14 mouse cellular contexts compared by ENCODE assay signal in the genomic region with DNA sequence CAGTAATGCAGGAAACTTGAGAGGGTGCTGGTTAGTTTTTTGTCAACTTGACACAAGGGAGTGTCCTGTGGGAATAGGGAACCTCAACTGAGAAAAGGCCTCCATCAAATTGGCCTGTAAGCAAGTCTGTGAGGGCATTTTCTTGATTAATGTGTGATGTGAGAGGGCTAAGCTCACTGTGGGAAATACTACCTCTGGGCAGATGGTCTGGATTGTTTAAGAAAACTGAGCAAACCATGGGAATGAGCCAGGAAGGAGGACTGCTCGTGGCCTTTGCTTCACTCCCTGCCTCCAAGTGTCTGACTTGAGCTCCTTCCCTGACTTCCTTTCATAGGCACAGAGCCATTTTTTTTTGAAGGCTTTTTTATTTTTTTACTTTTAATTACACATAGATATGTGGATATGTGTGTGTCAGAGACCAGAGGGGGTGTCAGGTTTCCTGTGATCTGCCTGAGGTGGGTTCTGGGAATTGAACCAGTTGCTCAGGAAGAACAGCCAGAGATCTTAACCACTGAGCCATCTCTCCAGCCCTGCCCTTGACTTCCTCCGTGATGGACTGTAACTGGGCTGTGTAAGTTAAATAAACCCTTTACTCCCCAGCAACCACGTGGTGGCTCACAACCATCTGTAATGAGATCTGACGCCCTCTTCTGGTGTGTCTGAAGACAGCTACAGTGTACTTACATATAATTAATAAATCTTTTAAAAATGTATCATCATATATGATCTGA. TPM values are rescaled to one million over a fixed set of nuclear protein-coding genes. Genes with fewer than 3 reads are reported as not detected.
DNase-seq lines count a peak whose midpoint lies in the region; ATAC-seq and TF ChIP-seq lines count a peak whose summit lies in the region.
"Had no signal": no experiment of that assay in that cellular context is flagged by ENCODE, and none has a peak within 500 bp of the region (broad histone marks: within the 10 kb centered on the region; RNA-seq: fewer than 3 reads in every experiment).

No protein-coding gene starts in this region.

- DNase-seq in heart, postnatal 10 days: no peak
- DNase-seq in lung, postnatal 4 days: no peak
- no peak for DNase-seq in stomach, postnatal 0 days (ENCODE audit: low spot score)
- no peak for DNase-seq in thymus, adult 2 months
- DNase-seq: cerebellum, postnatal 25 days; gastrocnemius, postnatal 36 days; left cerebral cortex, postnatal 4 days; thymus, postnatal 4 days had no signal

- intact Hi-C loops in heart, postnatal 10 days (cut with DNase I): no loop called here

- no peaks in the 10 kb centered on the region for H3K36me3 ChIP-seq in heart, embryonic 15.5 days
- no peaks in the 10 kb centered on the region for H3K36me3 ChIP-seq in lung, embryonic 16.5 days (ENCODE audit: control insufficient read depth, insufficient read depth, low read length)
- H3K36me3 ChIP-seq in stomach, postnatal 0 days (ENCODE audit: control insufficient read depth, insufficient read depth, low read length): no peaks in the 10 kb centered on the region
- no peaks in the 10 kb centered on the region for H3K36me3 ChIP-seq in thymus, adult 2 months (ENCODE audit: control insufficient read depth, insufficient read depth, low read length)

- no peak for TF ChIP-seq EP300 in stomach, postnatal 0 days (optimal IDR thresholded peaks at IDR 0.05)

- no peak for ATAC-seq in heart, embryonic 15.5 days (replicated peaks; ENCODE audit: insufficient number of reproducible peaks, insufficient read depth, low FRiP score, low read depth)
- ATAC-seq in lung, embryonic 16.5 days (ENCODE audit: low read depth): 0 out of 2 replicates have a peak, but pooled peaks have one; percentile 17
- 0 out of 2 replicates have a peak, but pooled peaks have one; percentile 8 for ATAC-seq in stomach, postnatal 0 days (ENCODE audit: low FRiP score, low TSS enrichment)
- ATAC-seq: forebrain, embryonic 13.5 days; inflammation-experienced regulatory T-cells, adult 6 months had no signal

- no peak for TF ChIP-seq CTCF in embryonic fibroblast, embryonic 13.5 days (IDR thresholded peaks at IDR 0.05; ENCODE audit: borderline replicate concordance, insufficient read depth, low read length)
- no peak; the same call in 1 of the 2 replicates for TF ChIP-seq CTCF in stomach, postnatal 0 days (IDR thresholded peaks at IDR 0.05; ENCODE audit: low read depth)
- no peak for TF ChIP-seq CTCF in thymus, adult 2 months (IDR thresholded peaks at IDR 0.05; ENCODE audit: borderline replicate concordance, control insufficient read depth, extremely low read depth, insufficient read depth, low read length, poor library complexity)

- no peaks in the 10 kb centered on the region for H3K27me3 ChIP-seq in heart, embryonic 15.5 days
- H3K27me3 ChIP-seq in lung, embryonic 16.5 days (ENCODE audit: control insufficient read depth, insufficient read depth, low read depth, low read length): no peaks in the 10 kb centered on the region
- no peaks in the 10 kb centered on the region for H3K27me3 ChIP-seq in stomach, postnatal 0 days (ENCODE audit: control insufficient read depth, insufficient read depth, low read length)
- no peaks in the 10 kb centered on the region for H3K27me3 ChIP-seq in thymus, adult 2 months (ENCODE audit: control insufficient read depth, insufficient read depth, low read length)
- H3K27me3 ChIP-seq: forebrain, embryonic 13.5 days had no signal

- H3K9me3 ChIP-seq in heart, embryonic 15.5 days (replicated peaks): no peaks in the 10 kb centered on the region
- 0 out of 2 replicates have a peak, but pooled peaks cover 3% of the 10 kb centered on the region for H3K9me3 ChIP-seq in lung, embryonic 16.5 days (ENCODE audit: control insufficient read depth, low read length)
- no peaks in the 10 kb centered on the region for H3K9me3 ChIP-seq in stomach, postnatal 0 days (ENCODE audit: control insufficient read depth, low read length)

- TF ChIP-seq POLR2A in embryonic fibroblast, embryonic 13.5 days (IDR thresholded peaks at IDR 0.05; ENCODE audit: low read depth, low read length): no peak; the same call in 1 of the 2 replicates
- TF ChIP-seq POLR2A in thymus, adult 2 months (IDR thresholded peaks at IDR 0.05; ENCODE audit: control insufficient read depth, extremely low read depth, insufficient read depth, low read length, poor library complexity): no peak

- H3K4me3 ChIP-seq in heart, embryonic 15.5 days: no peak overlapping the region
- H3K4me3 ChIP-seq in lung, embryonic 16.5 days (ENCODE audit: low read length): no peak overlapping the region
- no peak overlapping the region for H3K4me3 ChIP-seq in embryonic fibroblast, embryonic 13.5 days (ENCODE audit: insufficient read depth, low read length)
- H3K4me3 ChIP-seq in stomach, postnatal 0 days (ENCODE audit: low read depth, low read length): no peak overlapping the region
- no peak overlapping the region for H3K4me3 ChIP-seq in thymus, adult 2 months (ENCODE audit: control insufficient read depth, insufficient read depth, low read length)
- H3K4me3 ChIP-seq: forebrain, embryonic 13.5 days had no signal

- peaks cover 29% of the 10 kb centered on the region for H3K4me1 ChIP-seq in heart, embryonic 15.5 days (replicated peaks)
- H3K4me1 ChIP-seq in lung, embryonic 16.5 days (replicated peaks; ENCODE audit: control insufficient read depth, insufficient read depth, low read length): peaks cover 32% of the 10 kb centered on the region
- H3K4me1 ChIP-seq in embryonic fibroblast, embryonic 13.5 days (ENCODE audit: control insufficient read depth, insufficient read depth, low read length): peaks cover 13% of the 10 kb centered on the region
- H3K4me1 ChIP-seq in stomach, postnatal 0 days (replicated peaks; ENCODE audit: control insufficient read depth, insufficient read depth): no peaks in the 10 kb centered on the region
- H3K4me1 ChIP-seq in thymus, adult 2 months (replicated peaks; ENCODE audit: control insufficient read depth, insufficient read depth, low read length): no peaks in the 10 kb centered on the region; the same call in 1 of the 2 replicates

- no peak overlapping the region for H3K4me2 ChIP-seq in heart, embryonic 15.5 days
- no peak overlapping the region for H3K4me2 ChIP-seq in lung, embryonic 16.5 days (ENCODE audit: low read depth, low read length)
- H3K4me2 ChIP-seq in stomach, postnatal 0 days (replicated peaks; ENCODE audit: low read depth): no peak overlapping the region
- H3K4me2 ChIP-seq: forebrain, embryonic 13.5 days had no signal

- H3K9ac ChIP-seq in heart, embryonic 15.5 days: no peak overlapping the region
- H3K9ac ChIP-seq in lung, embryonic 16.5 days (ENCODE audit: low read length): no peak overlapping the region
- no peak overlapping the region for H3K9ac ChIP-seq in stomach, postnatal 0 days (ENCODE audit: low read length)
- H3K9ac ChIP-seq: forebrain, embryonic 13.5 days had no signal

- 59% methylated on average over 4 of the region's 4 CpGs for WGBS in heart, embryonic 15.5 days
- WGBS in lung, embryonic 16.5 days: 23% methylated on average over 4 of the region's 4 CpGs
- 28% methylated on average over 4 of the region's 4 CpGs for WGBS in stomach, postnatal 0 days
- 60% methylated on average over 4 of the region's 4 CpGs for WGBS in thymus, adult 2 months

- H3K27ac ChIP-seq in heart, embryonic 15.5 days: peak overlapping the region; percentile 6; the same call in 1 of the 2 replicates
- peak overlapping the region; percentile 74 for H3K27ac ChIP-seq in lung, embryonic 16.5 days (ENCODE audit: low read length)
- H3K27ac ChIP-seq in embryonic fibroblast, embryonic 13.5 days (ENCODE audit: insufficient read depth, low read length): peak overlapping the region; percentile 51; the same call in 1 of the 2 replicates
- H3K27ac ChIP-seq in stomach, postnatal 0 days (replicated peaks): peak overlapping the region; percentile 24; the same call in 1 of the 2 replicates
- H3K27ac ChIP-seq in thymus, adult 2 months (ENCODE audit: control insufficient read depth, insufficient read depth, low read length): no peak overlapping the region
- H3K27ac ChIP-seq: forebrain, embryonic 13.5 days had no signal

RNA-seq across cellular contexts. Expression of gene Ddc, which starts 44.0 kb away (rescaled TPM):
- polyA plus RNA-seq in heart, embryonic 15.5 days (2015; fragmentation: Nextera tagmentation; extraction: Ambion mirVana): 92.1 and 115 TPM in 2 replicates
- total RNA-seq in heart, postnatal 10 days (2021): 10 to 100 TPM; 11.0 to 11.9 TPM
- polyA plus RNA-seq in lung, embryonic 16.5 days (2015; fragmentation: Nextera tagmentation; extraction: Ambion mirVana): 15.9 and 17.7 TPM in 2 replicates
- 1.6 TPM in 2 replicates for polyA plus RNA-seq in embryonic fibroblast, embryonic 13.5 days (2011; ENCODE audit: insufficient read length, low read depth, missing spikeins)
- polyA plus RNA-seq in stomach, postnatal 0 days (2015; fragmentation: Nextera tagmentation; extraction: Ambion mirVana): 24.0 and 24.1 TPM in 2 replicates
- 0.78 and 1.0 TPM in 2 replicates for polyA plus RNA-seq in thymus, adult 2 months (2012; rRNA removed)
- total RNA-seq: megakaryocyte progenitor cell, adult 5-6 weeks had no signal

RNA-seq across cellular contexts. Expression of gene Fignl1, which starts 45.1 kb away (rescaled TPM):
- 42.5 and 45.8 TPM in 2 replicates for polyA plus RNA-seq in heart, embryonic 15.5 days (2015; fragmentation: Nextera tagmentation; extraction: Ambion mirVana)
- 1 to 10 TPM; 5.6 to 6.7 TPM for total RNA-seq in heart, postnatal 10 days (2021)
- polyA plus RNA-seq in lung, embryonic 16.5 days (2015; fragmentation: Nextera tagmentation; extraction: Ambion mirVana): 76.6 and 79.4 TPM in 2 replicates
- 17.5 and 24.4 TPM in 2 replicates for polyA plus RNA-seq in embryonic fibroblast, embryonic 13.5 days (2011; ENCODE audit: insufficient read length, low read depth, missing spikeins)
- polyA plus RNA-seq in stomach, postnatal 0 days (2015; fragmentation: Nextera tagmentation; extraction: Ambion mirVana): 9.5 and 10.5 TPM in 2 replicates
- 18.9 and 29.3 TPM in 2 replicates for polyA plus RNA-seq in thymus, adult 2 months (2012; rRNA removed)
